Mouse (Mus musculus) MEL (cell line): Measurements from ENCODE around the gene Pole3.

Experiments
- CHD2 ChIP-seq: IDR thresholded peaks from 2 replicates; pipeline ENCODE4 v1.6.1; 2011; ENCODE audit warnings: low read length, improper control_type of control experiment
- CTCF ChIP-seq, 3 experiments: IDR thresholded peaks in 2 of 3; conservative IDR thresholded peaks in 1 of 3; 2 replicates each; pipeline ENCODE4 v1.5.1; 2011 to 2012; ENCODE audit warnings: low read length in 3 of 3, low read depth in 2 of 3, mild to moderate bottlenecking in 2 of 3, improper control_type of control experiment in 1 of 3, inconsistent platforms in 1 of 3, mixed read lengths in 1 of 3, moderate library complexity in 1 of 3; ENCODE audit not compliant: control insufficient read depth in 1 of 3, insufficient read depth in 1 of 3, poor library complexity in 1 of 3, severe bottlenecking in 1 of 3
- GABPA ChIP-seq: IDR thresholded peaks from 2 replicates; pipeline ENCODE4 v1.6.1; 2012; ENCODE audit warnings: low read depth, mild to moderate bottlenecking, inconsistent platforms, low read length, improper control_type of control experiment, moderate library complexity
- GATA1 ChIP-seq: IDR thresholded peaks from 2 replicates; pipeline ENCODE4 v1.6.1; 2011; ENCODE audit warnings: low read depth, low read length, improper control_type of control experiment
- HCFC1 ChIP-seq: IDR thresholded peaks from 2 replicates; pipeline ENCODE4 v1.6.1; 2012; ENCODE audit warnings: low read depth, mild to moderate bottlenecking, inconsistent platforms, low read length, improper control_type of control experiment, moderate library complexity
- JUND ChIP-seq: IDR thresholded peaks from 2 replicates; pipeline ENCODE4 v1.6.1; 2011; ENCODE audit warnings: low read depth, mild to moderate bottlenecking, improper control_type of control experiment, low read length
- MAX ChIP-seq: IDR thresholded peaks from 2 replicates; pipeline ENCODE4 v1.6.1; 2011; ENCODE audit warnings: low read length, improper control_type of control experiment
- MAZ ChIP-seq: IDR thresholded peaks from 2 replicates; pipeline ENCODE4 v1.6.1; 2012; ENCODE audit warnings: low read depth, mild to moderate bottlenecking, inconsistent platforms, low read length, improper control_type of control experiment
- POLR2A ChIP-seq, 2 experiments: IDR thresholded peaks; 2 replicates each; pipeline ENCODE4 v1.6.1; 2011 to 2012; ENCODE audit warnings: low read length in 2 of 2, mild to moderate bottlenecking in 2 of 2, control low read depth in 1 of 2, improper control_type of control experiment in 1 of 2, low read depth in 1 of 2, moderate library complexity in 1 of 2; ENCODE audit not compliant: control insufficient read depth in 1 of 2, insufficient read depth in 1 of 2, poor library complexity in 1 of 2
- POLR2AphosphoS5 ChIP-seq: IDR thresholded peaks from 2 replicates; pipeline ENCODE4 v1.6.1; 2012; ENCODE audit warnings: low read depth, borderline replicate concordance, mild to moderate bottlenecking, inconsistent platforms, low read length, moderate library complexity, mixed read lengths
- RAD21 ChIP-seq: IDR thresholded peaks from 2 replicates; pipeline ENCODE4 v1.6.1; 2011; ENCODE audit warnings: mild to moderate bottlenecking, low read depth, low read length, improper control_type of control experiment
- RCOR1 ChIP-seq: IDR thresholded peaks from 2 replicates; pipeline ENCODE4 v1.6.1; 2012; ENCODE audit warnings: low read depth, mild to moderate bottlenecking, inconsistent platforms, low read length, improper control_type of control experiment
- USF1 ChIP-seq: IDR thresholded peaks from 2 replicates; pipeline ENCODE4 v1.6.1; 2014; ENCODE audit warnings: low read depth, mild to moderate bottlenecking, inconsistent platforms, low read length, improper control_type of control experiment, moderate library complexity
- ZNF384 ChIP-seq: IDR thresholded peaks from 2 replicates; pipeline ENCODE4 v1.6.1; 2012; ENCODE audit warnings: low read depth, mild to moderate bottlenecking, inconsistent platforms, low read length, improper control_type of control experiment

DNA sequence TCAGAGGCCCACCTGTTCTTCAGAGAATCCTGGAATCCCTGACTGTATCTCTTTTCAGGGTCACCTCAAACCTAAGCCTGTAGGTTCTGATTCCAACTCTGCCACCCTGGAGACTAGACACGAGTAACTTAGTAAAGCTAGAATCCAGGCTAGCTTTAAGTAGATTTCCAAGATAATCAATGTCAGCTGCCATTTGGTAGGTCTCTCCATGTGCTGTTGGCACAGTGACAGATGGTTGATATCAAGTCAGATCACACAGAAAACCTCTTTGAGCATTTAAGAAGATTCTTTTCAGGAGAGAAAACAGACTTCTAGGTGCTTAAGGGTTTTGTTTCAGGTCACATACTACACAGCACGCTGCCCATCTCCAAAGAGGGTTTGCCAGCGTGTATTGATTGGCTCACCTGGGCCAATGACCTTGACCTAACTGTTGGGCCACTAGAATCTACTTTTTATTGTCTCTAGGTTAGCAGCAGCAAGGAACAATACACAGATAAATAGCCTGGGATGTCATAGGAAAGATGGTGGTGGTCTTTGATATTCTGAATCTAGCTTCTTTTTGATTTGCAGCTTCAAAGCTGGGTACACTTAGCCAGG lies 21.4 kb downstream of the Pole3 start, which contains the start of gene Hdhd3:
- TF ChIP-seq ZNF384 (no peak), CTCF (IDR thresholded peaks at IDR 0.05 in 2 of 3, conservative IDR thresholded peaks at IDR 0.05 in 1 of 3; ENCODE audit: control insufficient read depth in 1 of 3, insufficient read depth in 1 of 3, low read depth in 2 of 3, low read length in 3 of 3, poor library complexity in 1 of 3, severe bottlenecking in 1 of 3) (no peak), POLR2AphosphoS5 (no peak), RCOR1 (no peak), POLR2A (IDR thresholded peaks at IDR 0.05; ENCODE audit: control insufficient read depth in 1 of 2, insufficient read depth in 1 of 2, low read depth in 1 of 2, low read length in 2 of 2, poor library complexity in 1 of 2) (no peak), RAD21 (no peak), MAX (peak; percentile 39; the same call in 1 of the 2 replicates), MAZ (no peak), CHD2 (no peak), HCFC1 (no peak), GATA1 (peak; percentile 11; the same call in 1 of the 2 replicates), GABPA (no peak), USF1 (no peak), JUND (no peak)
